Mouse (Mus musculus) forebrain, embryonic 12.5 days (tissue): Measurements from ENCODE around the gene Usp29. TPM values are rescaled to one million over a fixed set of nuclear protein-coding genes. Genes with fewer than 3 reads are reported as not detected.
A peak's percentile ranks its signal among the peaks of the same experiment; 100 is the strongest.
"Not testable (repeated sequence)": the region's sequence is repeated elsewhere in the genome, so short reads cannot be mapped to it uniquely, and the experiment has no call there.

Experiments used
- ATAC-seq: fragments of 200-750 bp; cut with Nextera tagmentation; 2 replicates; pipeline ENCODE4 v1.8.0; 2017; ENCODE audit warnings: moderate TSS enrichment; ENCODE audit not compliant: low FRiP score
- H3K27ac ChIP-seq: fragments of 300-500 bp; sonication (generic); 2 replicates; pipeline ENCODE4 v1.5.1; 2016; ENCODE audit warnings: mild to moderate bottlenecking
- H3K27me3 ChIP-seq: fragments of 300-500 bp; sonication (generic); 2 replicates; pipeline ENCODE4 v1.6.1; 2016; ENCODE audit warnings: mild to moderate bottlenecking
- H3K36me3 ChIP-seq: fragments of 300-500 bp; sonication (generic); replicated peaks from 2 replicates; pipeline ENCODE4 v1.6.1; 2016; ENCODE audit warnings: mild to moderate bottlenecking
- H3K4me1 ChIP-seq: fragments of 300-500 bp; sonication (generic); 2 replicates; pipeline ENCODE4 v1.6.1; 2016
- H3K4me2 ChIP-seq: fragments of 300-500 bp; sonication (generic); 2 replicates; pipeline ENCODE4 v1.6.1; 2016; ENCODE audit warnings: mild to moderate bottlenecking, moderate library complexity
- H3K4me3 ChIP-seq: fragments of 300-500 bp; sonication (generic); replicated peaks from 2 replicates; pipeline ENCODE4 v1.5.1; 2016; ENCODE audit warnings: mild to moderate bottlenecking
- H3K9ac ChIP-seq: fragments of 300-500 bp; sonication (generic); 2 replicates; pipeline ENCODE4 v1.6.1; 2016; ENCODE audit warnings: mild to moderate bottlenecking
- H3K9me3 ChIP-seq: fragments of 300-500 bp; sonication (generic); 2 replicates; pipeline ENCODE4 v1.6.1; 2016
- WGBS: fragments of 180-500 bp; shearing (Covaris S2); methylation state at CpG from one replicate; pipeline ENCODE4 v1.1.7; 2016; 5-methylcytosine and 5-hydroxymethylcytosine counted together
- polyA plus RNA-seq: library from polyadenylated mRNA; unstranded; fragments of >200 nt; fragmentation: Nextera tagmentation; extraction: Ambion mirVana; gene quantifications from 2 replicates; pipeline ENCODE4 v1.2.1, GENCODE M21; 2016

Gene Usp29
- polyA plus RNA-seq, 1 experiment from 2014 or later, result 21.0 TPM

GRCm38 (mm10) chr7:6919131-6919870, 188.9 kb downstream of the Usp29 start:
- Histone ChIP-seq H3K4me2 (no peak overlapping the region), H3K9ac (peak overlapping the region; percentile 21; the same call in 1 of the 2 replicates), H3K9me3 (no peaks in the 10 kb centered on the region), H3K4me3 (no peak overlapping the region), H3K27me3 (no peaks in the 10 kb centered on the region), H3K36me3 (no peaks in the 10 kb centered on the region), H3K4me1 (peaks cover 27% of the 10 kb centered on the region), H3K27ac (0 out of 2 replicates have a peak overlapping the region, but pooled peaks have one; percentile 46)
- ATAC-seq, result peak; percentile 37
- 79% methylated on average over 1 of the region's 1 CpGs for whole genome bisulfite sequencing

DNA sequence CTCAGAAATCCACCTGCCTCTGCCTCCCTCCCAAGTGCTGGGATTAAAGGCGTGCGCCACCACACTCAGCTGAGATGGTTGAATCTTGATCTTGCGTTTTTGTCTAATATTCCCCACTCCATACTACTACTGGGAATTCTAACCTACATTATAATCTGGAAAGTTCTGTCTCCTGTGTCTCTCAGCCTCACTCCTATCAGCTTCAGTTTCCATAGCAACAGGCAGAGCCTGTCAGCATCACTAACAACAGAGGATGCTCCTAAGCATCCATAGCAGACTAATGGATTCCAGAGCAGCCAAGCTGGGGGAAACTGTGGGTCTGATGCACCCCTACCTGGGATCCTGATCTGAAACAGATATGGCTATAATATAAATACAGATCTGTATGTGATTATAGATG, 193.1 kb downstream of the Usp29 start:
- Histone ChIP-seq H3K4me3 (no peak overlapping the region), H3K9me3 (no peaks in the 10 kb centered on the region), H3K27ac (no peak overlapping the region), H3K4me2 (no peak overlapping the region), H3K27me3 (no peaks in the 10 kb centered on the region), H3K36me3 (no peaks in the 10 kb centered on the region), H3K9ac (no peak overlapping the region), H3K4me1 (peaks cover 20% of the 10 kb centered on the region)
- no peak for ATAC-seq
- WGBS, result 87% methylated on average over 3 of the region's 3 CpGs

- Histone ChIP-seq H3K9ac (no peak overlapping the region), H3K9me3 (no peaks in the 10 kb centered on the region), H3K27ac (peak overlapping the region; percentile 59), H3K4me3 (no peak overlapping the region), H3K4me2 (no peak overlapping the region), H3K4me1 (peaks cover 10% of the 10 kb centered on the region), H3K27me3 (no peaks in the 10 kb centered on the region), H3K36me3 (no peaks in the 10 kb centered on the region)
- ATAC-seq, result peak; percentile 70
- 27% methylated on average over 7 of the region's 7 CpGs for WGBS
These were observed 195.8 kb downstream of the Usp29 start for GRCm38 (mm10) chr7:6925926-6926730.

DNA sequence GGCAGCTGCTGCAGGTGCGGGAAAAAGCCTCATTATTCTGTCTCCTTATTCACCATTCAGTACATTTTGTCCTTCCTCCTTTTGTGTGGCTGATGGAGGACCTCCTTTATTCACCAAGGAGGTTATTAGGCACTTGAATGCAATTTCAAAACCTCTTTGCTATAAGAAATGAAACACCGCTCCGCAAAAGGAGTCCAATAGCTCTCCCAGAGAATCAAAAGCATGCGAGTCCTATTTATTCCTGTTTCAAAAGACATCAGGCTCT, 196.3 kb downstream of the Usp29 start:
- no peaks in the 10 kb centered on the region for H3K36me3 ChIP-seq
- no peaks in the 10 kb centered on the region for H3K9me3 ChIP-seq
- no peaks in the 10 kb centered on the region for H3K27me3 ChIP-seq
- WGBS, result 12% methylated on average over 4 of the region's 4 CpGs
- no peak overlapping the region for H3K4me2 ChIP-seq
- peak overlapping the region; percentile 59 for H3K27ac ChIP-seq
- H3K4me3 ChIP-seq, result no peak overlapping the region
- H3K4me1 ChIP-seq, result peaks cover 10% of the 10 kb centered on the region
- H3K9ac ChIP-seq, result no peak overlapping the region
- ATAC-seq, result no peak

- no peak overlapping the region for H3K4me3 ChIP-seq
- H3K27ac ChIP-seq, result no peak overlapping the region
- no peaks in the 10 kb centered on the region for H3K36me3 ChIP-seq
- H3K9ac ChIP-seq, result no peak overlapping the region
- H3K27me3 ChIP-seq, result no peaks in the 10 kb centered on the region
- H3K4me1 ChIP-seq, result peaks cover 10% of the 10 kb centered on the region
- H3K4me2 ChIP-seq, result no peak overlapping the region
- ATAC-seq, result no peak
- no peaks in the 10 kb centered on the region for H3K9me3 ChIP-seq
- WGBS, result 74% methylated on average over 2 of the region's 2 CpGs
These were observed 198.9 kb downstream of the Usp29 start for GRCm38 (mm10) chr7:6929286-6929685.

- H3K36me3 ChIP-seq, result no peaks in the 10 kb centered on the region
- WGBS, result 45% methylated on average over 5 of the region's 5 CpGs
- no peaks in the 10 kb centered on the region for H3K9me3 ChIP-seq
- H3K27ac ChIP-seq, result no peak overlapping the region
- no peak for ATAC-seq
- H3K4me1 ChIP-seq, result no peaks in the 10 kb centered on the region
- no peak overlapping the region for H3K4me3 ChIP-seq
- no peak overlapping the region for H3K9ac ChIP-seq
- H3K4me2 ChIP-seq, result no peak overlapping the region
- H3K27me3 ChIP-seq, result no peaks in the 10 kb centered on the region
These were observed 204.4 kb downstream of the Usp29 start for GRCm38 (mm10) chr7:6934741-6935140.

DNA sequence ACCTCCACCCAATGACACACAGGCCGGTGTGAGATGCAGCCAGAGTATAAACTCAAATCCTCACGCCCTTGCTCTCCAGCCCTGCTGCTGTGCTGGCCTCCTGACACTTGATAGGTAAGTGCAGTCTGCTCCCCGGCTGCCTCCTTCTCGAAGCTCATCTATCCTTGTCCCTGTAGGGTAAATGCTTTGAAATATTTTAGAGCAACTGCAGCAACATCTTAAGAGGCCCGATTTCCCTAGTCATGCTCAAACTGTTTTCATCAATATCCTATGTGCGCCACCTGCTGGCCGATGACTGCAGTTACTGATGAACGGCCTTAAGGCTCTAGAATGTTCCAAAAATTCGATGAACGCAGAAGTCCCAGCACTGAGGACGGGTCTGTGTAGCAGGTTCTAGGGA, 206.7 kb downstream of the Usp29 start:
- H3K27me3 ChIP-seq, result no peaks in the 10 kb centered on the region
- no peaks in the 10 kb centered on the region for H3K4me1 ChIP-seq
- H3K4me3 ChIP-seq, result no peak overlapping the region
- no peak overlapping the region for H3K27ac ChIP-seq
- H3K9me3 ChIP-seq, result 0 out of 2 replicates have a peak, but pooled peaks cover 2% of the 10 kb centered on the region
- peak; percentile 41 for ATAC-seq
- H3K4me2 ChIP-seq, result no peak overlapping the region
- no peaks in the 10 kb centered on the region for H3K36me3 ChIP-seq
- no peak overlapping the region for H3K9ac ChIP-seq
- WGBS, result 48% methylated on average over 11 of the region's 11 CpGs

- Histone ChIP-seq H3K36me3 (no peaks in the 10 kb centered on the region), H3K27ac (no peak overlapping the region), H3K27me3 (no peaks in the 10 kb centered on the region), H3K9ac (no peak overlapping the region), H3K4me3 (no peak overlapping the region), H3K4me2 (peak overlapping the region; percentile 31), H3K4me1 (no peaks in the 10 kb centered on the region), H3K9me3 (0 out of 2 replicates have a peak, but pooled peaks cover 2% of the 10 kb centered on the region)
- WGBS, result 21% methylated on average over 16 of the region's 16 CpGs
- peak; percentile 69; the same call in 1 of the 2 replicates for ATAC-seq
These were observed 210.4 kb downstream of the Usp29 start for GRCm38 (mm10) chr7:6940761-6941231.

DNA sequence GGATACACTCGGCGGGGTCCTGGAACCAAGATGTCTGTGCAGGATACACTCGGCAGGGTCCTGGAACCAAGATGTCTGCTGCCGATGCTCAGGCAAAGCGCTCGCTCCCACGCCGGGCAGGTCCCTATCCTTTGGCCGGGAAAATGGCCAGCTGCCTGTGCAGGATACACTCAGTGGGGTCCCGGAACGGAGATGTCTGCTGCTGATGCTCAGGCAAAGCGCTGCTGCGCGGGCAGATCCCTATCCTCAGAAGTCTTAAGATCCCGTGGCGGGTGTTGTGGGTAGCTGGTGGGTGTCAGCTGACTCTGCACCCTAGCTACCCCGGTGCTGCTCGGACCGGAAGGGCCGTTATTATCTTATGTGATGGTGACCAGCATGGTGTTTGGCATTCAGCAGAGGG, 217.7 kb downstream of the Usp29 start:
- H3K36me3 ChIP-seq, H3K4me3 ChIP-seq, H3K27ac ChIP-seq, H3K27me3 ChIP-seq, ATAC-seq, H3K9me3 ChIP-seq, H3K9ac ChIP-seq, H3K4me1 ChIP-seq, H3K4me2 ChIP-seq: not testable (repeated sequence)
- WGBS, result 94% methylated on average over 20 of the region's 20 CpGs

- WGBS, result 93% methylated on average over 4 of the region's 4 CpGs
- no peak for ATAC-seq
- H3K27me3 ChIP-seq, result no peaks in the 10 kb centered on the region
- H3K4me1 ChIP-seq, result no peaks in the 10 kb centered on the region
- H3K4me3 ChIP-seq, result no peak overlapping the region
- H3K36me3 ChIP-seq, result no peaks in the 10 kb centered on the region
- no peak overlapping the region for H3K9ac ChIP-seq
- no peak overlapping the region for H3K27ac ChIP-seq
- no peak overlapping the region for H3K4me2 ChIP-seq
- no peaks in the 10 kb centered on the region for H3K9me3 ChIP-seq
These were observed 226.2 kb downstream of the Usp29 start for GRCm38 (mm10) chr7:6956576-6956975.

- no peak overlapping the region for H3K27ac ChIP-seq
- ATAC-seq, result no peak
- WGBS, result 78% methylated on average over 1 of the region's 1 CpGs
- H3K9me3 ChIP-seq, result no peaks in the 10 kb centered on the region; the same call in 1 of the 2 replicates
- no peaks in the 10 kb centered on the region for H3K36me3 ChIP-seq
- no peaks in the 10 kb centered on the region for H3K27me3 ChIP-seq
- H3K4me2 ChIP-seq, result no peak overlapping the region
- no peak overlapping the region for H3K9ac ChIP-seq
- H3K4me3 ChIP-seq, result no peak overlapping the region
- H3K4me1 ChIP-seq, result no peaks in the 10 kb centered on the region
These were observed 228.2 kb downstream of the Usp29 start for GRCm38 (mm10) chr7:6958574-6958973.

DNA sequence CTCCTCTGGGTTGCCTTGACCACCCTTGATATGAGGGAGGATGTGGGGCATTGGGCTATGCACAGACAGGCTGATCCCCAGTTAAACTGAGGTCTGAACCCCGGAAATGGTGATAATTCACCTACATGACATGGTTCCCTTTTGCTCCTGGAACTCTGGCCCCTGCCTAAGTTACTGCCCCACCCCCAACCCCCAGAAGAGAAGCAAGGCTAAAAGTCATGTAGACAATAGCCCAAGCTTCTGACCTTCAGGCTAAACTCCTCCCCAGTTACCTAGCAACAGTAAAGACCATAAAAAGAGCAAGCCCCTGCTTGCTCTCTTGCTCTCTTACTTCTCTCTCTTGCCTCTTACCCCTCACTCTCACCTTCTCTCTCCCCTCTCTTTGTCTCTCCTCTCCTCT, 243.2 kb downstream of the Usp29 start:
- Histone ChIP-seq H3K4me3 (no peak overlapping the region), H3K27me3 (no peaks in the 10 kb centered on the region), H3K4me1 (no peaks in the 10 kb centered on the region), H3K9me3 (no peaks in the 10 kb centered on the region), H3K4me2 (no peak overlapping the region), H3K9ac (no peak overlapping the region), H3K36me3 (no peaks in the 10 kb centered on the region), H3K27ac (no peak overlapping the region)
- WGBS, result 94% methylated on average over 1 of the region's 1 CpGs
- ATAC-seq, result no peak

GRCm38 (mm10) chr7:6976890-6977289, 246.5 kb downstream of the Usp29 start:
- H3K9ac ChIP-seq, result no peak overlapping the region
- H3K4me3 ChIP-seq, result no peak overlapping the region
- H3K27ac ChIP-seq, result no peak overlapping the region
- H3K36me3 ChIP-seq, result no peaks in the 10 kb centered on the region
- 93% methylated on average over 19 of the region's 19 CpGs for WGBS
- ATAC-seq, result no peak
- H3K9me3 ChIP-seq, result no peaks in the 10 kb centered on the region
- H3K4me2 ChIP-seq, result no peak overlapping the region
- H3K27me3 ChIP-seq, result no peaks in the 10 kb centered on the region
- no peaks in the 10 kb centered on the region for H3K4me1 ChIP-seq
